Mouse (Mus musculus) myocyte (in vitro differentiated cells): ENCODE results near the gene Abca15.

Source experiments
- CEBPB ChIP-seq: IDR thresholded peaks from 2 replicates; pipeline ENCODE4 v1.6.1; 2011; ENCODE audit warnings: mild to moderate bottlenecking, moderate library complexity; ENCODE audit not compliant: poor library complexity, insufficient read depth, severe bottlenecking
- MYOD1 ChIP-seq, 3 experiments: IDR thresholded peaks; one replicate each; pipeline ENCODE4 v1.6.1; 2011; ENCODE audit warnings: control low read depth in 2 of 3, low read depth in 2 of 3, mild to moderate bottlenecking in 2 of 3, moderate library complexity in 1 of 3; ENCODE audit not compliant: insufficient read length in 2 of 3, control insufficient read depth in 1 of 3
- POLR2A ChIP-seq: IDR thresholded peaks from one replicate; pipeline ENCODE4 v1.6.1; 2011; ENCODE audit warnings: low read depth, mild to moderate bottlenecking, control low read depth, moderate library complexity; ENCODE audit not compliant: insufficient read length
- POLR2AphosphoS2 ChIP-seq: IDR thresholded peaks from one replicate; pipeline ENCODE4 v1.6.1; 2011; ENCODE audit warnings: low read depth, control low read depth; ENCODE audit not compliant: insufficient read length
- REST ChIP-seq: IDR thresholded peaks from one replicate; pipeline ENCODE4 v1.6.1; 2011; ENCODE audit warnings: mild to moderate bottlenecking, control low read depth, moderate library complexity; ENCODE audit not compliant: insufficient read depth, insufficient read length
- SRF ChIP-seq: IDR thresholded peaks from one replicate; pipeline ENCODE4 v1.6.1; 2011; ENCODE audit warnings: low read depth; ENCODE audit not compliant: control insufficient read depth, insufficient read length
- TCF12 ChIP-seq: IDR thresholded peaks from one replicate; pipeline ENCODE4 v1.6.1; 2011; ENCODE audit warnings: mild to moderate bottlenecking, control low read depth; ENCODE audit not compliant: poor library complexity, insufficient read depth, severe bottlenecking

DNA sequence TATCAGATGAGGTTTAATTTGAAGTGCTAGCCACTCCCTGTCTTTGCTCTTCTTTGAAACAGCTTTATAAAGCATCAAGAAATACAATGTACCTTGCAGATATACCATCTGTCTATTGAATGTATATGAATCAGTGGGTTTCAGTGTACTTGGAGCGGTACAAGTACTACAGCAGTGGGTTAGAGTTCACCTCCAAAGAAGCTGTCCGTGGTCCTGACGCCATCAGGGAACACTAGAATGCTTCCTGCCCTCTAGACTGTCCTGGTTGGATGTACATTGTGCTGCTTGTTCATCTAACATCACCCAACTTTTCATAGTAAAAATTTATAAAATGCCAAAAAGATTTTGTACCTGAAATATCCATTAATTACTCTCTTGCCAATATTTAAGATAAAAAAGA, 98.2 kb downstream of the Abca15 start:
- TF ChIP-seq POLR2A (no peak), POLR2AphosphoS2 (no peak), MYOD1 (IDR thresholded peaks at IDR 0.05; ENCODE audit: control insufficient read depth in 1 of 3, insufficient read length in 2 of 3, low read depth in 2 of 3) (no peak), REST (peak; percentile 68), SRF (no peak), TCF12 (no peak), CEBPB (no peak)
